Mouse (Mus musculus) liver, adult 2 months (tissue): ENCODE results near the gene Mnat1.

Source experiments
- CTCF ChIP-seq: fragments of 200-500 bp; IDR thresholded peaks from 2 replicates; pipeline ENCODE4 v1.5.1; 2011; ENCODE audit warnings: low read depth, low read length, control low read depth
- POLR2A ChIP-seq: fragments of 200-500 bp; IDR thresholded peaks from 2 replicates; pipeline ENCODE4 v1.6.1; 2011; ENCODE audit warnings: low read length, control low read depth; ENCODE audit not compliant: insufficient read depth; ENCODE audit errors: extremely low read depth

- TF ChIP-seq POLR2A = no peak
- no peak for TF ChIP-seq CTCF
These were observed 83.5 kb downstream of the Mnat1 start for GRCm38 (mm10) chr12:73207008-73207407.
